Mouse (Mus musculus) ovary, adult 18-20 months (tissue): ENCODE measurements around the gene Magi2.

Experiments
- DNase-seq: peaks from one replicate; pipeline ENCODE4 v3.0.0; 2022; ENCODE audit warnings: low spot score, mixed read lengths

The Magi2 gene

GRCm38 (mm10) chr5:19964113-19964512 is 737.3 kb downstream of the Magi2 start:
- DNase-seq = no peak

GRCm38 (mm10) chr5:19972736-19973135 is 745.9 kb downstream of the Magi2 start:
- DNase-seq = no peak

- no peak for DNase-seq
Observed at GRCm38 (mm10) chr5:19973852-19974251, 747.0 kb downstream of the Magi2 start.

- no peak for DNase-seq
Observed at GRCm38 (mm10) chr5:19981518-19981917, 754.7 kb downstream of the Magi2 start.

GRCm38 (mm10) chr5:19982031-19982430 is 755.2 kb downstream of the Magi2 start:
- no peak for DNase-seq

GRCm38 (mm10) chr5:19999486-19999885 is 772.6 kb downstream of the Magi2 start:
- no peak for DNase-seq

- DNase-seq = no peak
Observed at GRCm38 (mm10) chr5:19999912-20000311, 773.1 kb downstream of the Magi2 start.

- DNase-seq = no peak
Observed at GRCm38 (mm10) chr5:20006616-20007015, 779.8 kb downstream of the Magi2 start.

- DNase-seq = no peak
Observed at GRCm38 (mm10) chr5:20007246-20007645, 780.4 kb downstream of the Magi2 start.

GRCm38 (mm10) chr5:20010210-20010609 is 783.4 kb downstream of the Magi2 start:
- no peak for DNase-seq

GRCm38 (mm10) chr5:20018063-20018462 is 791.2 kb downstream of the Magi2 start:
- DNase-seq = no peak

- DNase-seq = no peak
Observed at GRCm38 (mm10) chr5:20046649-20047048, 819.8 kb downstream of the Magi2 start.

- no peak for DNase-seq
Observed at GRCm38 (mm10) chr5:20048386-20048785, 821.5 kb downstream of the Magi2 start.

- DNase-seq = no peak
Observed at GRCm38 (mm10) chr5:20050284-20050683, 823.4 kb downstream of the Magi2 start.

GRCm38 (mm10) chr5:20055000-20055399 is 828.2 kb downstream of the Magi2 start:
- DNase-seq = no peak

GRCm38 (mm10) chr5:20056074-20056842 is 829.4 kb downstream of the Magi2 start:
- DNase-seq = no peak

GRCm38 (mm10) chr5:20056856-20057255 is 830.0 kb downstream of the Magi2 start:
- DNase-seq = no peak

GRCm38 (mm10) chr5:20062011-20062410 is 835.2 kb downstream of the Magi2 start:
- no peak for DNase-seq

- no peak for DNase-seq
Observed at GRCm38 (mm10) chr5:20065081-20065480, 838.2 kb downstream of the Magi2 start.

GRCm38 (mm10) chr5:20068496-20068895 is 841.7 kb downstream of the Magi2 start:
- no peak for DNase-seq

- DNase-seq = no peak
Observed at GRCm38 (mm10) chr5:20068921-20069486, 842.2 kb downstream of the Magi2 start.

- DNase-seq = no peak
Observed at GRCm38 (mm10) chr5:20074101-20074500, 847.3 kb downstream of the Magi2 start.

- no peak for DNase-seq
Observed at GRCm38 (mm10) chr5:20074867-20075266, 848.0 kb downstream of the Magi2 start.

GRCm38 (mm10) chr5:20078931-20079330 is 852.1 kb downstream of the Magi2 start:
- DNase-seq = no peak
